Mouse (Mus musculus) bone marrow, adult 2 months (tissue): ENCODE results near the gene Plekha1.

Experiments
- CTCF ChIP-seq: fragments of 200-500 bp; IDR thresholded peaks from 2 replicates; pipeline ENCODE4 v1.5.1; 2011; ENCODE audit warnings: low read length, control low read depth; ENCODE audit not compliant: control insufficient read depth, insufficient read depth
- POLR2A ChIP-seq: fragments of 200-500 bp; IDR thresholded peaks from 2 replicates; pipeline ENCODE4 v1.6.1; 2011; ENCODE audit warnings: low read depth, mild to moderate bottlenecking, control low read depth, low read length, borderline replicate concordance; ENCODE audit not compliant: control insufficient read depth

- no peak for TF ChIP-seq CTCF
- no peak for TF ChIP-seq POLR2A
Measured at GRCm38 (mm10) chr7:130827844-130828403, 37.6 kb upstream of the Plekha1 start.
